ENCODE assay signal across 8 mouse cellular contexts in genomic region chr17:56472733-56473610, GRCm38 (mm10). TPM values are rescaled to one million over a fixed set of nuclear protein-coding genes. Genes with fewer than 3 reads are reported as not detected.
DNase-seq lines count a peak whose midpoint lies in the region; ATAC-seq and TF ChIP-seq lines count a peak whose summit lies in the region.

No protein-coding gene starts in this region.

- no peak overlapping the region for H3K27ac ChIP-seq in heart, embryonic 12.5 days (ENCODE audit: poor library complexity, severe bottlenecking)
- H3K27ac ChIP-seq in lung, postnatal 0 days (ENCODE audit: low read length): no peak overlapping the region
- H3K27ac ChIP-seq in neural tube, embryonic 15.5 days (replicated peaks): peak overlapping the region; percentile 98

- DNase-seq in ovary, postnatal 36 days (ENCODE audit: low spot score): peak; percentile 63
- no peak for DNase-seq in ovary, postnatal 14 days (ENCODE audit: low spot score)
- DNase-seq in cerebellum, adult 9-11 months: peak; percentile 78
- DNase-seq in kidney, postnatal 25 days: peak; percentile 61 to 71
- DNase-seq in lung, postnatal 0 days (ENCODE audit: low spot score): peak; percentile 80
- peak; percentile 81 for DNase-seq in thymus, postnatal 14 days

- peaks cover 4% of the 10 kb centered on the region; the same call in 1 of the 2 replicates for H3K36me3 ChIP-seq in heart, embryonic 12.5 days
- no peaks in the 10 kb centered on the region for H3K36me3 ChIP-seq in lung, postnatal 0 days (ENCODE audit: insufficient read depth, low read length)
- no peaks in the 10 kb centered on the region for H3K36me3 ChIP-seq in neural tube, embryonic 15.5 days

- TF ChIP-seq CTCF in lung, postnatal 0 days (IDR thresholded peaks at IDR 0.05): peak; percentile 69

- ATAC-seq in heart, embryonic 12.5 days (ENCODE audit: insufficient number of reproducible peaks, low FRiP score): no peak
- peak; percentile 23 for ATAC-seq in lung, postnatal 0 days
- no peak for ATAC-seq in neural tube, embryonic 15.5 days (ENCODE audit: low FRiP score)

- WGBS in heart, embryonic 12.5 days: 2% methylated on average over 50 of the region's 50 CpGs
- WGBS in lung, postnatal 0 days: 4% methylated on average over 50 of the region's 50 CpGs
- 1% methylated on average over 48 of the region's 50 CpGs for WGBS in neural tube, embryonic 15.5 days

- no peak for TF ChIP-seq EP300 in lung, postnatal 0 days (IDR thresholded peaks at IDR 0.05)

- peaks cover 72% of the 10 kb centered on the region for H3K4me1 ChIP-seq in heart, embryonic 12.5 days (replicated peaks)
- peaks cover 20% of the 10 kb centered on the region for H3K4me1 ChIP-seq in lung, postnatal 0 days (ENCODE audit: insufficient read depth, low read depth, low read length)
- H3K4me1 ChIP-seq in neural tube, embryonic 15.5 days: peaks cover 75% of the 10 kb centered on the region

- H3K9me3 ChIP-seq in heart, embryonic 12.5 days (replicated peaks): peaks cover 8% of the 10 kb centered on the region
- H3K9me3 ChIP-seq in lung, postnatal 0 days (ENCODE audit: low read length): no peaks in the 10 kb centered on the region
- H3K9me3 ChIP-seq in neural tube, embryonic 15.5 days (replicated peaks): no peaks in the 10 kb centered on the region

- peak overlapping the region; percentile 100 for H3K4me2 ChIP-seq in heart, embryonic 12.5 days
- peak overlapping the region; percentile 89 for H3K4me2 ChIP-seq in lung, postnatal 0 days (replicated peaks; ENCODE audit: low read depth, low read length)
- H3K4me2 ChIP-seq in neural tube, embryonic 15.5 days: peak overlapping the region; percentile 85

- H3K27me3 ChIP-seq in heart, embryonic 12.5 days (replicated peaks): peaks cover 47% of the 10 kb centered on the region
- peaks cover 27% of the 10 kb centered on the region; the same call in 1 of the 2 replicates for H3K27me3 ChIP-seq in lung, postnatal 0 days (replicated peaks; ENCODE audit: insufficient read depth, low read length)
- no peaks in the 10 kb centered on the region for H3K27me3 ChIP-seq in neural tube, embryonic 15.5 days (replicated peaks)

- H3K4me3 ChIP-seq in heart, embryonic 12.5 days: peak overlapping the region; percentile 84
- peak overlapping the region; percentile 55 for H3K4me3 ChIP-seq in lung, postnatal 0 days (ENCODE audit: low read depth, low read length)
- peak overlapping the region; percentile 74 for H3K4me3 ChIP-seq in neural tube, embryonic 15.5 days (replicated peaks)

- peak overlapping the region; percentile 94 for H3K9ac ChIP-seq in heart, embryonic 12.5 days
- no peak overlapping the region for H3K9ac ChIP-seq in lung, postnatal 0 days (replicated peaks; ENCODE audit: low read depth)
- H3K9ac ChIP-seq in neural tube, embryonic 15.5 days (replicated peaks): peak overlapping the region; percentile 99

RNA-seq across cellular contexts. Expression of gene Ptprs, which starts 3.3 kb away (rescaled TPM):
- 86.8 and 90.2 TPM in 2 replicates for polyA plus RNA-seq in heart, embryonic 12.5 days (2016; fragmentation: Nextera tagmentation; extraction: Ambion mirVana)
- polyA plus RNA-seq in lung, postnatal 0 days (2015; fragmentation: Nextera tagmentation; extraction: Ambion mirVana): 25.6 and 29.6 TPM in 2 replicates
- polyA plus RNA-seq in neural tube, embryonic 15.5 days (2015; fragmentation: Nextera tagmentation; extraction: Ambion mirVana): 206 and 247 TPM in 2 replicates

RNA-seq across cellular contexts. Expression of gene Znrf4, which starts 39.3 kb away (rescaled TPM):
- polyA plus RNA-seq in heart, embryonic 12.5 days (2016; fragmentation: Nextera tagmentation; extraction: Ambion mirVana): not detected in 2 replicates
- polyA plus RNA-seq in lung, postnatal 0 days (2015; fragmentation: Nextera tagmentation; extraction: Ambion mirVana): not detected in 2 replicates
- polyA plus RNA-seq in neural tube, embryonic 15.5 days (2015; fragmentation: Nextera tagmentation; extraction: Ambion mirVana): not detected in 2 replicates
